Mouse (Mus musculus) kidney, embryonic 14.5 days (tissue): ENCODE results near the gene Tmem97. TPM values are rescaled to one million over a fixed set of nuclear protein-coding genes. Genes with fewer than 3 reads are reported as not detected.

Source experiments
- ATAC-seq: fragments of 200-750 bp; cut with Nextera tagmentation; 2 replicates; pipeline ENCODE4 v1.8.0; 2017; ENCODE audit warnings: moderate number of reproducible peaks, mild to moderate bottlenecking, moderate TSS enrichment, moderate library complexity; ENCODE audit not compliant: low FRiP score, low TSS enrichment
- H3K27ac ChIP-seq: fragments of 300-500 bp; sonication (generic); 2 replicates; pipeline ENCODE4 v1.5.1; 2014; ENCODE audit warnings: low read depth, mild to moderate bottlenecking, low read length, moderate library complexity, mixed read lengths
- H3K27me3 ChIP-seq: fragments of 300-500 bp; sonication (generic); 2 replicates; pipeline ENCODE4 v1.6.1; 2014; ENCODE audit warnings: mild to moderate bottlenecking, low read length; ENCODE audit not compliant: control insufficient read depth, insufficient read depth
- H3K36me3 ChIP-seq: fragments of 300-500 bp; sonication (generic); 2 replicates; pipeline ENCODE4 v1.6.1; 2014; ENCODE audit warnings: low read length, mixed read lengths; ENCODE audit not compliant: control insufficient read depth, insufficient read depth
- H3K4me1 ChIP-seq: fragments of 300-500 bp; sonication (generic); 2 replicates; pipeline ENCODE4 v1.6.1; 2014; ENCODE audit warnings: low read length, mixed read lengths; ENCODE audit not compliant: control insufficient read depth, insufficient read depth
- H3K4me2 ChIP-seq: fragments of 300-500 bp; sonication (generic); replicated peaks from 2 replicates; pipeline ENCODE4 v1.6.1; 2014; ENCODE audit warnings: low read depth, mild to moderate bottlenecking, low read length
- H3K4me3 ChIP-seq: fragments of 300-500 bp; sonication (generic); 2 replicates; pipeline ENCODE4 v1.5.1; 2014; ENCODE audit warnings: mild to moderate bottlenecking, low read length
- H3K9ac ChIP-seq: fragments of 300-500 bp; sonication (generic); 2 replicates; pipeline ENCODE4 v1.6.1; 2014; ENCODE audit warnings: low read depth, mild to moderate bottlenecking, low read length, moderate library complexity
- H3K9me3 ChIP-seq: fragments of 300-500 bp; sonication (generic); 2 replicates; pipeline ENCODE4 v1.6.1; 2016; ENCODE audit warnings: low read length; ENCODE audit not compliant: control insufficient read depth
- WGBS: fragments of 180-500 bp; shearing (Covaris S2); extraction: QIAGEN DNeasy Blood & Tissue Kit; methylation state at CpG from one replicate; pipeline ENCODE4 v1.1.7; 2014; 5-methylcytosine and 5-hydroxymethylcytosine counted together
- polyA plus RNA-seq: library from polyadenylated mRNA; unstranded; fragments of >200 nt; fragmentation: Nextera tagmentation; extraction: Ambion mirVana; gene quantifications from 2 replicates; pipeline ENCODE4 v1.2.1, GENCODE M21; 2014

Gene Tmem97
- polyA plus RNA-seq, 1 experiment from 2014 or later = 91.1 TPM

GRCm38 (mm10) chr11:78530001-78530400, 20.6 kb downstream of the Tmem97 start:
- no peak for ATAC-seq
- no peaks in the 10 kb centered on the region for H3K9me3 ChIP-seq
- H3K9ac ChIP-seq = no peak overlapping the region
- peaks cover 52% of the 10 kb centered on the region for H3K36me3 ChIP-seq
- no peak overlapping the region for H3K4me2 ChIP-seq
- peak overlapping the region; percentile 1; the same call in 1 of the 2 replicates for H3K27ac ChIP-seq
- 78% methylated on average over 12 of the region's 12 CpGs for WGBS
- no peak overlapping the region for H3K4me3 ChIP-seq
- H3K4me1 ChIP-seq = peaks cover 21% of the 10 kb centered on the region
- no peaks in the 10 kb centered on the region for H3K27me3 ChIP-seq

- Histone ChIP-seq H3K9ac (no peak overlapping the region), H3K9me3 (no peaks in the 10 kb centered on the region), H3K27me3 (no peaks in the 10 kb centered on the region), H3K36me3 (peaks cover 64% of the 10 kb centered on the region), H3K4me1 (0 out of 2 replicates have a peak, but pooled peaks cover 15% of the 10 kb centered on the region), H3K4me2 (no peak overlapping the region), H3K4me3 (no peak overlapping the region), H3K27ac (peak overlapping the region; percentile 65; the same call in 1 of the 2 replicates)
- ATAC-seq = peak; percentile 82
- WGBS = 35% methylated on average over 9 of the region's 9 CpGs
These were observed 21.9 kb downstream of the Tmem97 start for GRCm38 (mm10) chr11:78528714-78529113.

- ATAC-seq = no peak
- Histone ChIP-seq H3K9me3 (no peaks in the 10 kb centered on the region), H3K27ac (no peak overlapping the region), H3K4me2 (no peak overlapping the region), H3K9ac (no peak overlapping the region), H3K36me3 (peaks cover 93% of the 10 kb centered on the region), H3K27me3 (no peaks in the 10 kb centered on the region), H3K4me1 (0 out of 2 replicates have a peak, but pooled peaks cover 12% of the 10 kb centered on the region), H3K4me3 (no peak overlapping the region)
- WGBS = 91% methylated on average over 2 of the region's 2 CpGs
These were observed 25.7 kb downstream of the Tmem97 start for GRCm38 (mm10) chr11:78524838-78525237.

- H3K27ac ChIP-seq = no peak overlapping the region
- no peak for ATAC-seq
- no peak overlapping the region for H3K4me3 ChIP-seq
- no peak overlapping the region for H3K9ac ChIP-seq
- no peaks in the 10 kb centered on the region for H3K27me3 ChIP-seq
- WGBS = 86% methylated on average over 9 of the region's 9 CpGs
- H3K4me2 ChIP-seq = no peak overlapping the region
- peaks cover 93% of the 10 kb centered on the region for H3K36me3 ChIP-seq
- no peaks in the 10 kb centered on the region for H3K4me1 ChIP-seq
- H3K9me3 ChIP-seq = no peaks in the 10 kb centered on the region
These were observed 27.2 kb downstream of the Tmem97 start for GRCm38 (mm10) chr11:78523241-78523955.

GRCm38 (mm10) chr11:78522481-78522997, 28.0 kb downstream of the Tmem97 start:
- H3K27me3 ChIP-seq = no peaks in the 10 kb centered on the region
- H3K36me3 ChIP-seq = peaks cover 94% of the 10 kb centered on the region
- H3K4me3 ChIP-seq = no peak overlapping the region
- H3K4me1 ChIP-seq = no peaks in the 10 kb centered on the region
- 91% methylated on average over 1 of the region's 1 CpGs for WGBS
- H3K9ac ChIP-seq = no peak overlapping the region
- ATAC-seq = no peak
- H3K9me3 ChIP-seq = no peaks in the 10 kb centered on the region
- H3K4me2 ChIP-seq = no peak overlapping the region
- no peak overlapping the region for H3K27ac ChIP-seq

GRCm38 (mm10) chr11:78521880-78522279, 28.7 kb downstream of the Tmem97 start:
- no peaks in the 10 kb centered on the region for H3K9me3 ChIP-seq
- peaks cover 90% of the 10 kb centered on the region for H3K36me3 ChIP-seq
- H3K4me1 ChIP-seq = no peaks in the 10 kb centered on the region
- H3K27ac ChIP-seq = no peak overlapping the region
- no peak overlapping the region for H3K4me3 ChIP-seq
- no peak overlapping the region for H3K9ac ChIP-seq
- 88% methylated on average over 3 of the region's 3 CpGs for WGBS
- no peaks in the 10 kb centered on the region for H3K27me3 ChIP-seq
- ATAC-seq = no peak
- H3K4me2 ChIP-seq = no peak overlapping the region

GRCm38 (mm10) chr11:78518931-78519330, 31.6 kb downstream of the Tmem97 start:
- no peak overlapping the region for H3K27ac ChIP-seq
- peaks cover 85% of the 10 kb centered on the region for H3K36me3 ChIP-seq
- no peak overlapping the region for H3K9ac ChIP-seq
- H3K4me2 ChIP-seq = no peak overlapping the region
- H3K4me3 ChIP-seq = no peak overlapping the region
- no peaks in the 10 kb centered on the region for H3K27me3 ChIP-seq
- no peak for ATAC-seq
- 92% methylated on average over 10 of the region's 10 CpGs for WGBS
- H3K9me3 ChIP-seq = no peaks in the 10 kb centered on the region
- H3K4me1 ChIP-seq = no peaks in the 10 kb centered on the region

GRCm38 (mm10) chr11:78515549-78516325, 34.8 kb downstream of the Tmem97 start:
- H3K27ac ChIP-seq = no peak overlapping the region
- H3K4me3 ChIP-seq = no peak overlapping the region
- no peaks in the 10 kb centered on the region for H3K27me3 ChIP-seq
- H3K9ac ChIP-seq = no peak overlapping the region
- peaks cover 57% of the 10 kb centered on the region for H3K36me3 ChIP-seq
- no peak for ATAC-seq
- no peaks in the 10 kb centered on the region for H3K9me3 ChIP-seq
- H3K4me2 ChIP-seq = no peak overlapping the region
- WGBS = 65% methylated on average over 2 of the region's 2 CpGs
- H3K4me1 ChIP-seq = peaks cover 14% of the 10 kb centered on the region
